Mouse (Mus musculus) intestine, embryonic 15.5 days (tissue): ENCODE data around the gene Rasgef1b. TPM values are rescaled to one million over a fixed set of nuclear protein-coding genes. Genes with fewer than 3 reads are reported as not detected.

Source experiments
- ATAC-seq: fragments of 200-750 bp; cut with Nextera tagmentation; 2 replicates; pipeline ENCODE4 v1.8.0; 2017; ENCODE audit warnings: moderate TSS enrichment, moderate library complexity
- H3K27ac ChIP-seq: fragments of 300-500 bp; sonication (generic); 2 replicates; pipeline ENCODE4 v1.5.1; 2015; ENCODE audit warnings: mild to moderate bottlenecking, inconsistent platforms
- H3K27me3 ChIP-seq: fragments of 300-500 bp; sonication (generic); replicated peaks from 2 replicates; pipeline ENCODE4 v1.6.1; 2015; ENCODE audit warnings: inconsistent platforms
- H3K36me3 ChIP-seq: fragments of 300-500 bp; sonication (generic); 2 replicates; pipeline ENCODE4 v1.6.1; 2015; ENCODE audit warnings: inconsistent platforms
- H3K4me1 ChIP-seq: fragments of 300-500 bp; sonication (generic); replicated peaks from 2 replicates; pipeline ENCODE4 v1.6.1; 2015; ENCODE audit warnings: inconsistent platforms
- H3K4me2 ChIP-seq: fragments of 300-500 bp; sonication (generic); replicated peaks from 2 replicates; pipeline ENCODE4 v1.6.1; 2015; ENCODE audit warnings: mild to moderate bottlenecking, inconsistent platforms
- H3K4me3 ChIP-seq: fragments of 300-500 bp; sonication (generic); replicated peaks from 2 replicates; pipeline ENCODE4 v1.5.1; 2015; ENCODE audit warnings: inconsistent platforms
- H3K9ac ChIP-seq: fragments of 300-500 bp; sonication (generic); 2 replicates; pipeline ENCODE4 v1.6.1; 2015; ENCODE audit warnings: inconsistent platforms
- H3K9me3 ChIP-seq: fragments of 300-500 bp; sonication (generic); 2 replicates; pipeline ENCODE4 v1.6.1; 2016; ENCODE audit warnings: inconsistent platforms
- WGBS: fragments of 180-500 bp; shearing (Covaris S2); methylation state at CpG from one replicate; pipeline ENCODE4 v1.1.7; 2015; 5-methylcytosine and 5-hydroxymethylcytosine counted together
- polyA plus RNA-seq: library from polyadenylated mRNA; unstranded; fragments of >200 nt; fragmentation: Nextera tagmentation; extraction: Ambion mirVana; gene quantifications from 2 replicates; pipeline ENCODE4 v1.2.1, GENCODE M21; 2015

Gene Rasgef1b
- polyA plus RNA-seq, 1 experiment from 2014 or later = 8.9 TPM

DNA sequence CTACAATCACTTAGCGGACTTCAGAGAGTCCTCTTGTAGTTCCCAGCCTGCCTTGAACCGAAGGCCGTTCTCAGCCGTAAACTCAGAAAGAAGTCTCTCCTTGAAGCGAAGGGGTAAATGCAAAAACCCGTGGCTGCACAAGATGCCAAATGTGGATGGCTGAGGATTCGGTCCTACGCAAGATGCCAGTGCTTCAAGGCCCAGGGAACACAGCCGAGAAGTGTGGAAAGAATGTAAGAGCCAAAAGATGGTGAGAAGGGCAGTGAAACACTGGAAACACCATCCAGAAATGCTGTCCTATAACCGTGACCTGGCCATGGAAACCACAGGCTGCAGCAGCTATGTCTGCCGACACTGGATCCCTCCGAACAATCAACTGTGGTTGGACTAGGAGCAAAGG, 313.2 kb downstream of the Rasgef1b start:
- no peak for ATAC-seq
- 92% methylated on average over 12 of the region's 12 CpGs for WGBS
- no peaks in the 10 kb centered on the region for H3K27me3 ChIP-seq

DNA sequence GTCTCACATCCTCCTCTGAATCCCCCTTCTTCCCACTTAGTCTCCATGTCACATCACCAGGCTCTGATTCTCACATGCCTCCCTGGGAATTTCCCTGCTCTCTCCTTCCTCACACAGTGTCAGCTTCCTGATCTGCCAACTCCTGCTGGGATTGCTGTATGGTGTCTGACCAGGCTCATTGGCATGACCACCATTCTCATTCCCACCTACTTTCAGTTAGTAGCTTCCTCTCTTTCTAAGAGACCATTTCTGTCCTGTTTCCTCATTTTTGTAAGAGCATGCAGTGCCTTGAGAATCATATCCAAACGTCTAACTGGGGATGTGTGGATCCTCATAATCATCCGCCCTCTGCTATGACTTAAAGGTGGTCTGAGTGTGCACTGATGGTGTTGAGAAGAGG, 313.8 kb downstream of the Rasgef1b start:
- Histone ChIP-seq H3K27ac (no peak overlapping the region), H3K4me1 (no peaks in the 10 kb centered on the region), H3K4me2 (no peak overlapping the region), H3K36me3 (no peaks in the 10 kb centered on the region), H3K4me3 (no peak overlapping the region), H3K9ac (no peak overlapping the region), H3K9me3 (no peaks in the 10 kb centered on the region), H3K27me3 (no peaks in the 10 kb centered on the region)
- 84% methylated on average over 2 of the region's 2 CpGs for WGBS
- ATAC-seq = no peak

More for the DNA sequence above, 313.2 kb downstream of the Rasgef1b start:
- H3K9me3 ChIP-seq = no peaks in the 10 kb centered on the region
- no peak overlapping the region for H3K9ac ChIP-seq
- no peak overlapping the region for H3K4me3 ChIP-seq
- H3K27ac ChIP-seq = no peak overlapping the region
- H3K4me1 ChIP-seq = no peaks in the 10 kb centered on the region
- no peak overlapping the region for H3K4me2 ChIP-seq
- no peaks in the 10 kb centered on the region for H3K36me3 ChIP-seq

DNA sequence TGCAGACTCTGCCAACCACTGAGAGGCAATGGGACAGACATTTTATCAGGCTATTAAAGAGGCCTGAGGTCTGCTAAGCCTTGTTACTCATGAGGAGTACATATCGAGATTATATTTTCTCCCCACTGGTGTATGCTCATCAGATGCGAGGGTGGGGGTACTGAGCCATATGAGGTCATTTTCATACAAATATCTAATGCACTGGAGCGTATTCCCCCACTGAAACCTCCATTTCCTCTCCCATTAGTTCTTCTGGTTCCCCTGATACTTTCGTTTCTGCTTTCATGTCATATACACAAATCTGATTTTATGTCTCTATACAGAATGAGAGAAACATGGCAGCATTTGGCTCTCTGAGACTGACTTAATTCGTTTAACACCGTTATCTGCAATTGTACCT, 314.6 kb downstream of the Rasgef1b start:
- H3K4me1 ChIP-seq = no peaks in the 10 kb centered on the region
- H3K4me2 ChIP-seq = no peak overlapping the region
- no peak overlapping the region for H3K4me3 ChIP-seq
- 87% methylated on average over 6 of the region's 6 CpGs for WGBS
- H3K27ac ChIP-seq = no peak overlapping the region
- no peaks in the 10 kb centered on the region for H3K36me3 ChIP-seq
- no peak for ATAC-seq
- no peak overlapping the region for H3K9ac ChIP-seq
- H3K9me3 ChIP-seq = no peaks in the 10 kb centered on the region
- H3K27me3 ChIP-seq = no peaks in the 10 kb centered on the region

DNA sequence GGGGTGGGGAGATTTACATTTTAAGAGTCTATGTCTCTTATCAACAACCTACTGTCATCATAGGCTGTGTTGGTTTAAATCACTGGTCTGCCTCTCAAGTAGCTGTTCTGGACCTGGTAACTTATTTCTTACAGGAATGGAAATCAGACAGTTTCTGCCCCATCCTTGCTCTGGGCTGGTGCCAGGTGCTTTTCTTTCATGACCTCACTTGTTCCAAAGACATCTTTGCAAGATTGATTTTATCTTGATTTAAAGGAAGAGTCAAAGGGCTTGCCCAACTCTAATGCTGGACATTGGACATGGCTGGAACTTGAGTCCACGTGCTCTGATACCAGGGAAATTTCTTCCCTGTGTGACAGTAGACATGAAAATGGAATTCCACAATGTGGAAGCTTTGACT, 315.0 kb downstream of the Rasgef1b start:
- Histone ChIP-seq H3K27me3 (no peaks in the 10 kb centered on the region), H3K4me1 (no peaks in the 10 kb centered on the region), H3K36me3 (no peaks in the 10 kb centered on the region), H3K4me3 (no peak overlapping the region), H3K9ac (no peak overlapping the region), H3K4me2 (no peak overlapping the region), H3K27ac (no peak overlapping the region), H3K9me3 (no peaks in the 10 kb centered on the region)
- ATAC-seq = no peak
- 82% methylated on average over 1 of the region's 1 CpGs for WGBS

DNA sequence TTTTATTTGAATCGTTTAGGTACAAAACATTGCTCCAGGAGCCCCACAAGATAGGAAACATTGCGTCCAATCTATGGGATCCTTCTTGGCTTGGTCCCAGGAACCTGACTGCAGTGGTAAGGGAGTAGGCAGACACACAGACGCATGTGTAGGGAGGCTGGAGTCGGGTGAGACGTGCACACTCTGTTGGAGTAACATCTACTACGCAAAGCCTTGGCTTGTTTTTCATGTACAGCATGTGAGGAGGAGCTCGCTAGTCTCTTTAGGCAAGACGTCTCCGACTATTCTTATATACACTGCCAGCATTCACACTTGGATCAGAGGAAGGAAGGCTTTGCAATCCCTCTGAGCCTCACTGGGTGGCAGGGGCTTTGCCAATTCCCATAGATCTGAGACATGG, 315.5 kb downstream of the Rasgef1b start:
- H3K9me3 ChIP-seq = no peaks in the 10 kb centered on the region
- no peak for ATAC-seq
- no peak overlapping the region for H3K27ac ChIP-seq
- H3K36me3 ChIP-seq = no peaks in the 10 kb centered on the region
- no peak overlapping the region for H3K9ac ChIP-seq
- 87% methylated on average over 9 of the region's 9 CpGs for WGBS
- H3K4me1 ChIP-seq = no peaks in the 10 kb centered on the region
- no peak overlapping the region for H3K4me3 ChIP-seq
- no peak overlapping the region for H3K4me2 ChIP-seq
- no peaks in the 10 kb centered on the region for H3K27me3 ChIP-seq

DNA sequence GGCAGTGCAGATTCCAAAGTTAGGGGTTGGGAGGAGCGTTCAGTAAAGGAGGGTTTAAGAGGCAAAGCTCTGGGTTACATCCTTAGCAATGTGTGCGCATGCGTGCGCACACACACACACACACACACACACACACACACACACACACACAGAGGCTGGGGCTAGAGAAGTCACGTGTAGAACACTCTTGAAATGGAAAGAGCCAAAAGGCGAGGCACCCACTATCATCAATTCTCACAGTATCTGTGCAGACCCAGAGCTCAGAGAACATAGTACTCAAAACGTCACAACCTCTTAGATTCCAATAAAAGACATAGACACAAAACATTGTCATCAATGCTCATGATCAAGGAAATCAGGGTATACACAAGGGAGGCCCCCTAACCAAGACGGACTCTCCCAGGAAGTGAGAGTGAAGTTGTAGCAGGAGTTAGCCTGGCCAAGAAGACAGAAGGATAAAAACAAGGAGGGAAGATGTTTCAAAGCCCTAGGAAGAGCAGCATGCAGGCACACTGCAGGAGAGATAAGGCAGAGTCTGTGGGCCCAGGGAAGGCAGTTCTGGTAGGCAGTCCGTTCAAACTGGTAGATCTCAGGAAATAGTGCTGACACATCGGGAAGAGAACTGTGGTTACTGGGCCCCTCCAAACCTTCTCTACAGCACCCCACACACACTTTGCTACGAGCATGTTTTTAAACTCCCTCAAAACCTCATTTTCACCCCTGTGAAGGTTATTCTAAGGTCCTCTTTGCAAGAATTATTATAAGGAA, 324.3 kb downstream of the Rasgef1b start:
- no peak overlapping the region for H3K9ac ChIP-seq
- H3K4me1 ChIP-seq = peaks cover 2% of the 10 kb centered on the region; the same call in 1 of the 2 replicates
- H3K27ac ChIP-seq = no peak overlapping the region
- WGBS = 79% methylated on average over 11 of the region's 11 CpGs
- no peak for ATAC-seq
- no peak overlapping the region for H3K4me3 ChIP-seq
- H3K4me2 ChIP-seq = no peak overlapping the region
- no peaks in the 10 kb centered on the region for H3K27me3 ChIP-seq
- H3K36me3 ChIP-seq = no peaks in the 10 kb centered on the region
- no peaks in the 10 kb centered on the region for H3K9me3 ChIP-seq

DNA sequence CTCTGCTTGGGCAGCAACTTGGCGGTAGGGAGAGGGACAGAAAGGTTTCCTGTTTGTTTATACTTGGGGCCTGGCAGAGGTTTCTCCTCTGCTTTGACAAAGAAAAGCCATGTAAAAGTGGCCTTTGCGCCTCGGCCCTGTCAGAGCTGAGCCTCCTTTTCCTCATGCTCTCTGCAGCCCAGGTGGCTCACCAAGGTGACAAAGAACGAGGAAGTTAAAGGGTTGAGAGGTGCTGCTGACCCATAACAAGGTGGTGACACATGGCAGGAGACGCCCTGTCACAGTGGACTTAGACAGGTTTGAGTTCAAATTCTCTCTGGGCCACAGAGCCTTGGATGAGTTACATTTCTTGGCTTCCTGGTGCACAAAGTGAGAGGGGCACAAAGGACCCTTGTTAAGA, 325.5 kb downstream of the Rasgef1b start:
- H3K4me1 ChIP-seq = peaks cover 2% of the 10 kb centered on the region; the same call in 1 of the 2 replicates
- H3K4me2 ChIP-seq = no peak overlapping the region
- 50% methylated on average over 5 of the region's 5 CpGs for WGBS
- no peak overlapping the region for H3K4me3 ChIP-seq
- no peaks in the 10 kb centered on the region for H3K36me3 ChIP-seq
- H3K9me3 ChIP-seq = no peaks in the 10 kb centered on the region
- H3K27me3 ChIP-seq = no peaks in the 10 kb centered on the region
- no peak overlapping the region for H3K27ac ChIP-seq
- no peak for ATAC-seq
- H3K9ac ChIP-seq = no peak overlapping the region

DNA sequence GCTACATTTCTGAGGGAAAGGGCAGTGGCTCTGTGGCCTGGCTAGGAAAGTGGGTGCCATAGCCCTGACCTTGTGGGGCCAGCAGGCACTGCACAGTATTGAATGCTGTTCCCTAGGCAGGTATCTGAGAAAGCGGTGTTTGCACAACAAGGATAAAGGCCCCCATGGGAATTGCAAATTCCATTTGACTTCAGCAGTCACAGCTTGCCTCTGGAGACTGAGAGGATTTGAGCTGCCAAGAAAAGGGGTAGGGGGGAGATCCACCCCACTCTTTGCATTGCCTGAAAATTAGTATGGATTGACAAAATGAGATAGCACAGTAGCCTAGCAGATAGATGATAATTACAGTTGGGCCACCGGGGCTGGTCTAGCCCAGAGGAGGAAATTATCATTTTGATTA, 326.1 kb downstream of the Rasgef1b start:
- ATAC-seq = no peak
- peaks cover 2% of the 10 kb centered on the region; the same call in 1 of the 2 replicates for H3K4me1 ChIP-seq
- H3K4me2 ChIP-seq = no peak overlapping the region
- H3K9ac ChIP-seq = no peak overlapping the region
- no peak overlapping the region for H3K27ac ChIP-seq
- no peak overlapping the region for H3K4me3 ChIP-seq
- H3K36me3 ChIP-seq = no peaks in the 10 kb centered on the region
- no peaks in the 10 kb centered on the region for H3K27me3 ChIP-seq
- 51% methylated on average over 2 of the region's 2 CpGs for WGBS
- H3K9me3 ChIP-seq = no peaks in the 10 kb centered on the region

DNA sequence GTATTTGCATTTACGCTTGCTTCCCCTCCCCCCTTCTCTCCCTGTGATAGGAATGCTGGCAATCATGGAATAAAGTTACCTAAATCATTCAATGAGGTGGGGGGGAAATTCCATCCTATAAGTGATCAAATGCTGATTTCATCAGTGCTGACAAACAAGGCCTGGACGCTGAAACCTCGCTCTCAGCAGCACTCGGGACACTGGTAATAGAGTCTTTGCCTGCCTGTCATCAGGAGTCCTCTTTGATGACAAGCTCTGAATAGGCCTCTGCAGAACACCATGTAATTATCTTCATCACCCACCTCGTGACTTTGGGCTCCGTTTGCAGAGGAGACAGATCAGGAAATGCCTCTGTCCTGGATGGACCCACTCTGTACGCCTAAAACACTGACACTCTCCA, 326.6 kb downstream of the Rasgef1b start:
- Histone ChIP-seq H3K27ac (no peak overlapping the region), H3K4me1 (peaks cover 2% of the 10 kb centered on the region; the same call in 1 of the 2 replicates), H3K36me3 (no peaks in the 10 kb centered on the region), H3K27me3 (no peaks in the 10 kb centered on the region), H3K9ac (no peak overlapping the region), H3K4me3 (no peak overlapping the region), H3K9me3 (no peaks in the 10 kb centered on the region), H3K4me2 (no peak overlapping the region)
- no peak for ATAC-seq
- WGBS = 42% methylated on average over 7 of the region's 7 CpGs

DNA sequence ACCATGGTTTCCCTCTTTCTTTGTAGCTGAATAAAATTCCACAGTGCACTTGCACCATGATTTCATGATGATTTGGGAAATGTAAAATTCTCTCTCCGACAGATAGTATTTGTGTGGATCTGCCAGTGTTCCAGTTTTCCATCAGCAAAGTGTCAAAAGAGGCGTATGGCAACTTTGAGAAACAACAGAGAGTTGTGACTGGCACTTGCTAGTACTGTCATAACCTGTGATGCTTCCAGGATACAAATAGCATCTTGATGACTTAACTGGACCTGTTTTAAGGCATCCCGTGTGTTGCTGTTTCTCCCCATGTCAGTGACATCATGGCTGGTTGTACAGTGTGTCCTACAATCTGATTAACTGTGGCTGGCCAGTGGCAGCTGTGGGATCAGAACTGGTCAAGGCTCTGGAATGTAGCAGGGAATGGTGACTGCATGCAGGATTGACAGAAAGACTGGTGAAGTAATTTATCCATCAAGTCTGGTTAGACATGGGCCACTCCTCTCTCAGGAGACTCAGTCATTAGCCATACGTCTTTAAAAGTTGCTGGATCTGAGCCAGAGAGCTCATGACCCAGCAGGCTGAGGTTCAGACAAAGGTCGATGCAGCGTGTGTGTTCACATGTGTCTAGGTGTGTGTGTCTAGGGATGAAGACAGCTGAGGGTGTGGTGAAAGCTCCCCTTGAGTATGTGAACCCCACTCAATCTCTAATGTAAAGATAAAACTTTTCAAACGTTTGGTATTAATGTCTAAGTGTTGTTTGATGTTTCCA, 328.8 kb downstream of the Rasgef1b start:
- WGBS = 44% methylated on average over 7 of the region's 7 CpGs
- Histone ChIP-seq H3K27ac (no peak overlapping the region), H3K9ac (no peak overlapping the region), H3K4me1 (peaks cover 2% of the 10 kb centered on the region; the same call in 1 of the 2 replicates), H3K36me3 (no peaks in the 10 kb centered on the region), H3K9me3 (no peaks in the 10 kb centered on the region), H3K4me3 (no peak overlapping the region), H3K27me3 (no peaks in the 10 kb centered on the region), H3K4me2 (no peak overlapping the region)
- ATAC-seq = peak; percentile 74

DNA sequence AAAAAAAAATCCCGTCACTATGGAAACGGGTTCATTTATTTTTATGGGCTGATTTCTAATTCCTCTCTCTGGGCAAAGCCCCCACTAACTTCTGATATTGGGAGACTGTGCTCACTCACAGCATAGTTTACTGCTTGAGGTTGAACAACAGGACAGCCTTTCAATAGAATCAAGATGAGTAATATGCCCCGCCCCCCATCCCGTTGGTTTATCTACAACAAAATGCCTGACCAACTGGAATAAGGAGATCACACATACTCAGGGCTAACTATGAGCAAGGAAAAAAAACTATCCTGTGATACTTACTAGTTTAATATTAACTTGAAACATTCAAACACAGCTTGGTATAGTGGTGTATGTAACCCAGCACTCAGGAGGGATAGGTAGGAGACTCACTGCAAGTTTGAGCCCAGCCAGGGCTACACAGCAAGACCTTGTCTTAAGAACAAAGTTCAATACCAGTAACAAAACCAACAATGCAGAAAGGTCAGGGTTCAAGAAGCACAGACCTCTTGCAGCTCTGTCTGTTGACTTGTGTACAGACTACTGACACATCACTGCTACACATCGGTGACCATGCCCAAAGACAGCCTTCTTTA, 330.3 kb downstream of the Rasgef1b start:
- H3K4me2 ChIP-seq = no peak overlapping the region
- no peaks in the 10 kb centered on the region for H3K9me3 ChIP-seq
- 83% methylated on average over 5 of the region's 5 CpGs for WGBS
- no peak overlapping the region for H3K9ac ChIP-seq
- peak; percentile 62 for ATAC-seq
- H3K36me3 ChIP-seq = no peaks in the 10 kb centered on the region
- H3K27me3 ChIP-seq = no peaks in the 10 kb centered on the region
- H3K4me1 ChIP-seq = peaks cover 2% of the 10 kb centered on the region; the same call in 1 of the 2 replicates
- H3K4me3 ChIP-seq = no peak overlapping the region
- no peak overlapping the region for H3K27ac ChIP-seq

DNA sequence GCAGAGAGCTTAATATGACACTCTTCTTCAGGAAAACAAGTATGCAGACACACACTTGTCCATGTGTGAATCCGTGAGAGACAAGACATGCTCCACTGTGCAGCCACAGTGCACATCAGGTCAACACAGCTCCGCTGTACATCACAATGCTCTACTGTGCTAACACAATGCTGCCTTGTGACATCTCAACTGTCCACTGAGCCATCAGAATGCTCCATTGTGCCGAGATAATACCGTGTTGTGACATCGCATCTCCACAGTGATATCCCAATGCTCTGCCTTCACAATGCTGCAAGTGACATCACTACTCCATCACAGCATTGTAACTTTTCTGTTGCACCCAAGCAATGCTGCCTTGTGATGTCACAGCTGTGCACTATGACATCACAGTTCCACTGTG, 334.3 kb downstream of the Rasgef1b start:
- WGBS = 89% methylated on average over 5 of the region's 5 CpGs
- Histone ChIP-seq H3K36me3 (no peaks in the 10 kb centered on the region), H3K9me3 (no peaks in the 10 kb centered on the region), H3K4me1 (no peaks in the 10 kb centered on the region), H3K4me2 (no peak overlapping the region), H3K9ac (no peak overlapping the region), H3K27me3 (no peaks in the 10 kb centered on the region), H3K4me3 (no peak overlapping the region), H3K27ac (no peak overlapping the region)
- no peak for ATAC-seq
